Mouse (Mus musculus) frontal cortex, postnatal 10 days (tissue): ENCODE data around the gene Fam120c.

Experiments used
- DNase-seq, 2 experiments: peaks; one replicate each; pipeline ENCODE4 v3.0.0; 2022; ENCODE audit warnings: low spot score in 2 of 2, mixed read lengths in 1 of 2

Fam120c gene

GRCm38 (mm10) chrX:151520458-151521322 lies 176.7 kb downstream of the Fam120c start, which contains the start of gene Phf8:
Phf8 (plus strand) TSS chrX:151520672.
- peak; percentile 92 to 93 for DNase-seq
